In genomic region chr13:69853425-69854043, GRCm38 (mm10) we compare ENCODE assay signal across 20 mouse cellular contexts. TPM values are rescaled to one million over a fixed set of nuclear protein-coding genes. Genes with fewer than 3 reads are reported as not detected.
DNase-seq lines count a peak whose midpoint lies in the region; ATAC-seq lines count a peak whose summit lies in the region.
"Had no signal": no experiment of that assay in that cellular context is flagged by ENCODE, and none has a peak within 500 bp of the region (broad histone marks: within the 10 kb centered on the region; RNA-seq: fewer than 3 reads in every experiment).

No protein-coding gene starts in this region.

- DNase-seq in heart, adult 11 months, result peak; percentile 39
- DNase-seq in R1 (ENCODE audit: low read depth, low spot score), result peak; percentile 10
- no peak for DNase-seq in hindbrain, embryonic 14.5 days (ENCODE audit: low spot score)
- peak; percentile 22 for DNase-seq in mesoderm, embryonic 11.5 days (ENCODE audit: low read depth, low spot score)
- DNase-seq in kidney, postnatal 36 days, result no peak
- no peak for DNase-seq in adrenal gland, adult 8-10 months
- DNase-seq: adrenal gland, postnatal 25 days; cerebellum, adult 8-10 months; cerebellum, postnatal 14 days; forebrain, postnatal 0 days; gastrocnemius, postnatal 14 days; heart, postnatal 10 days; heart, postnatal 4 days had no signal

- no peak overlapping the region for H3K4me2 ChIP-seq in heart, embryonic 12.5 days
- H3K4me2 ChIP-seq in hindbrain, embryonic 14.5 days (replicated peaks), result no peak overlapping the region
- H3K4me2 ChIP-seq: embryonic facial prominence, embryonic 13.5 days; forebrain, embryonic 13.5 days had no signal

- no peaks in the 10 kb centered on the region for H3K36me3 ChIP-seq in heart, embryonic 12.5 days
- no peaks in the 10 kb centered on the region for H3K36me3 ChIP-seq in hindbrain, embryonic 14.5 days (replicated peaks; ENCODE audit: control insufficient read depth, insufficient read depth)
- H3K36me3 ChIP-seq: embryonic facial prominence, embryonic 13.5 days had no signal

- ATAC-seq in heart, embryonic 12.5 days (ENCODE audit: insufficient number of reproducible peaks, low FRiP score), result no peak
- ATAC-seq in hindbrain, embryonic 14.5 days (ENCODE audit: low FRiP score), result peak; percentile 59; the same call in 1 of the 2 replicates
- ATAC-seq in erythroblast, adult 5-6 weeks (replicated peaks; ENCODE audit: low FRiP score, poor library complexity, severe bottlenecking), result no peak
- ATAC-seq: activated CD4-positive, CD25-positive, alpha-beta regulatory T cell, adult 4 months; forebrain, embryonic 13.5 days; forebrain, postnatal 0 days; inflammation-experienced regulatory T-cells, adult 6 months; intestine, postnatal 0 days had no signal

- no peak overlapping the region for H3K4me3 ChIP-seq in heart, embryonic 12.5 days
- no peak overlapping the region for H3K4me3 ChIP-seq in hindbrain, embryonic 14.5 days (replicated peaks; ENCODE audit: low read length)
- H3K4me3 ChIP-seq: embryonic facial prominence, embryonic 13.5 days; forebrain, embryonic 13.5 days had no signal

- H3K9ac ChIP-seq in heart, embryonic 12.5 days, result no peak overlapping the region
- H3K9ac ChIP-seq in hindbrain, embryonic 14.5 days, result no peak overlapping the region
- H3K9ac ChIP-seq: embryonic facial prominence, embryonic 13.5 days; forebrain, embryonic 13.5 days; forebrain, postnatal 0 days had no signal

- H3K27ac ChIP-seq in heart, embryonic 12.5 days (ENCODE audit: poor library complexity, severe bottlenecking), result no peak overlapping the region
- H3K27ac ChIP-seq in hindbrain, embryonic 14.5 days, result peak overlapping the region; percentile 43; the same call in 1 of the 2 replicates
- H3K27ac ChIP-seq: embryonic facial prominence, embryonic 13.5 days; forebrain, embryonic 13.5 days had no signal

- WGBS in heart, embryonic 12.5 days, result 66% methylated on average over 5 of the region's 5 CpGs
- WGBS in hindbrain, embryonic 14.5 days, result 28% methylated on average over 5 of the region's 5 CpGs

- H3K4me1 ChIP-seq in heart, embryonic 12.5 days (replicated peaks), result no peaks in the 10 kb centered on the region
- H3K4me1 ChIP-seq in hindbrain, embryonic 14.5 days (replicated peaks; ENCODE audit: control insufficient read depth, insufficient read depth, low read length), result no peaks in the 10 kb centered on the region
- H3K4me1 ChIP-seq: embryonic facial prominence, embryonic 13.5 days; forebrain, embryonic 13.5 days had no signal

- no peaks in the 10 kb centered on the region for H3K27me3 ChIP-seq in heart, embryonic 12.5 days (replicated peaks)
- H3K27me3 ChIP-seq in hindbrain, embryonic 14.5 days (ENCODE audit: control insufficient read depth, insufficient read depth, low read length), result no peaks in the 10 kb centered on the region
- H3K27me3 ChIP-seq: embryonic facial prominence, embryonic 13.5 days; forebrain, embryonic 13.5 days had no signal

- H3K9me3 ChIP-seq in heart, embryonic 12.5 days (replicated peaks), result no peaks in the 10 kb centered on the region
- H3K9me3 ChIP-seq in hindbrain, embryonic 14.5 days (ENCODE audit: control insufficient read depth, low read length), result no peaks in the 10 kb centered on the region
- H3K9me3 ChIP-seq: forebrain, embryonic 13.5 days had no signal

RNA-seq across cellular contexts. Expression of gene Med10, which starts 51.3 kb away (rescaled TPM):
- 105 and 106 TPM in 2 replicates for polyA plus RNA-seq in heart, embryonic 12.5 days (2016; fragmentation: Nextera tagmentation; extraction: Ambion mirVana)
- polyA plus RNA-seq in hindbrain, embryonic 14.5 days (2014; fragmentation: Nextera tagmentation; extraction: Ambion mirVana), result 140 and 150 TPM in 2 replicates
- 13.2 and 15.8 TPM in 2 replicates for total RNA-seq in erythroblast, adult 5-6 weeks (2015; ENCODE audit: low replicate concordance)
- total RNA-seq in erythroblast, adult 5-6 weeks (2017; ENCODE audit: low replicate concordance), result 18.9 and 26.3 TPM in 2 replicates
- 10 to 100 TPM; 52.9 to 74.7 (median 62.3) TPM for total RNA-seq in adrenal gland, adult 8-10 months (2022)

Comparison
In these comparisons a context has a peak if more than half of its experiments do, and no peak if none do; other contexts are left out.
1. DNase-seq: peak in heart, adult 11 months (single experiment), R1 (single experiment) and mesoderm, embryonic 11.5 days (single experiment); none in hindbrain, embryonic 14.5 days (single experiment), kidney, postnatal 36 days (0 of 2) and adrenal gland, adult 8-10 months (single experiment).